Mouse (Mus musculus) spleen, postnatal 14 days (tissue): Measurements from ENCODE around the gene Cep44.

Source experiments
- DNase-seq, 2 experiments: peaks; one replicate each; pipeline ENCODE4 v3.0.0; 2021 to 2022; ENCODE audit warnings: low spot score in 2 of 2

Gene Cep44

GRCm38 (mm10) chr8:56550558-56551360, at the start of gene Cep44, which contains the start of gene Fbxo8:
Cep44 (minus strand) TSS chr8:56551047.
Fbxo8 (plus strand) TSS chr8:56551090.
- DNase-seq = peak; percentile 46 to 72

- DNase-seq = no peak
Observed at GRCm38 (mm10) chr8:56591502-56591901, 40.7 kb upstream of the Cep44 start.

- DNase-seq = no peak
Observed at GRCm38 (mm10) chr8:56591084-56591483, 40.2 kb upstream of the Cep44 start.

GRCm38 (mm10) chr8:56589004-56589403, 38.2 kb upstream of the Cep44 start:
- no peak for DNase-seq

- peak in 1 of 2 experiments; percentile 4 for DNase-seq
Observed at GRCm38 (mm10) chr8:56582841-56583240, 32.0 kb upstream of the Cep44 start.

- peak in 1 of 2 experiments; percentile 4 for DNase-seq
Observed at GRCm38 (mm10) chr8:56580918-56581317, 30.1 kb upstream of the Cep44 start.

- no peak for DNase-seq
Observed at GRCm38 (mm10) chr8:56566856-56567255, 16.0 kb upstream of the Cep44 start.

- no peak for DNase-seq
Observed at GRCm38 (mm10) chr8:56564399-56565047, 13.7 kb upstream of the Cep44 start.

GRCm38 (mm10) chr8:56552551-56553103, 1.8 kb upstream of the Cep44 start:
- DNase-seq = no peak

- DNase-seq = no peak
Observed at GRCm38 (mm10) chr8:56552045-56552444, 1.2 kb upstream of the Cep44 start.

- peak; percentile 65 to 73 for DNase-seq
Observed at GRCm38 (mm10) chr8:56551361-56551852, 560 bp upstream of the Cep44 start.

- no peak for DNase-seq
Observed at GRCm38 (mm10) chr8:56547866-56548265, 3.0 kb downstream of the Cep44 start.

GRCm38 (mm10) chr8:56540706-56541105, 10.1 kb downstream of the Cep44 start:
- no peak for DNase-seq

- peak in 1 of 2 experiments; percentile 45 for DNase-seq
Observed at GRCm38 (mm10) chr8:56530359-56530758, 20.5 kb downstream of the Cep44 start.

GRCm38 (mm10) chr8:56528869-56529268, 22.0 kb downstream of the Cep44 start:
- DNase-seq = no peak

- no peak for DNase-seq
Observed at GRCm38 (mm10) chr8:56521051-56521450, 29.8 kb downstream of the Cep44 start.

- DNase-seq = no peak
Observed at GRCm38 (mm10) chr8:56520249-56520648, 30.6 kb downstream of the Cep44 start.

GRCm38 (mm10) chr8:56518848-56519247, 32.0 kb downstream of the Cep44 start:
- no peak for DNase-seq

- DNase-seq = no peak
Observed at GRCm38 (mm10) chr8:56508952-56509479, 41.8 kb downstream of the Cep44 start.

GRCm38 (mm10) chr8:56508318-56508951, 42.4 kb downstream of the Cep44 start:
- no peak for DNase-seq

GRCm38 (mm10) chr8:56501911-56502310, 48.9 kb downstream of the Cep44 start:
- no peak for DNase-seq

- DNase-seq = no peak
Observed at GRCm38 (mm10) chr8:56489496-56489895, 61.4 kb downstream of the Cep44 start.
